Mouse (Mus musculus): ENCODE measurements around the gene T2. TPM values are rescaled to one million over a fixed set of nuclear protein-coding genes. Genes with fewer than 3 reads are reported as not detected.

T2 gene
- polyA plus RNA-seq, 1 experiment from 2014 or later: 0.38 TPM

- Histone ChIP-seq H3K4me2 (no peak overlapping the region), H3K9ac (no peak overlapping the region), H3K4me3 (no peak overlapping the region), H3K36me3 (no peaks in the 10 kb centered on the region), H3K9me3 (no peaks in the 10 kb centered on the region), H3K4me1 (replicated peaks) (peaks cover 26% of the 10 kb centered on the region), H3K27me3 (peaks cover 99% of the 10 kb centered on the region), H3K27ac (no peak overlapping the region)
- 2% methylated on average over 17 of the region's 17 CpGs for WGBS
- ATAC-seq (ENCODE audit: low FRiP score): no peak
Observed at GRCm38 (mm10) chr17:8432179-8432800, 76.5 kb downstream of the T2 start.

DNA sequence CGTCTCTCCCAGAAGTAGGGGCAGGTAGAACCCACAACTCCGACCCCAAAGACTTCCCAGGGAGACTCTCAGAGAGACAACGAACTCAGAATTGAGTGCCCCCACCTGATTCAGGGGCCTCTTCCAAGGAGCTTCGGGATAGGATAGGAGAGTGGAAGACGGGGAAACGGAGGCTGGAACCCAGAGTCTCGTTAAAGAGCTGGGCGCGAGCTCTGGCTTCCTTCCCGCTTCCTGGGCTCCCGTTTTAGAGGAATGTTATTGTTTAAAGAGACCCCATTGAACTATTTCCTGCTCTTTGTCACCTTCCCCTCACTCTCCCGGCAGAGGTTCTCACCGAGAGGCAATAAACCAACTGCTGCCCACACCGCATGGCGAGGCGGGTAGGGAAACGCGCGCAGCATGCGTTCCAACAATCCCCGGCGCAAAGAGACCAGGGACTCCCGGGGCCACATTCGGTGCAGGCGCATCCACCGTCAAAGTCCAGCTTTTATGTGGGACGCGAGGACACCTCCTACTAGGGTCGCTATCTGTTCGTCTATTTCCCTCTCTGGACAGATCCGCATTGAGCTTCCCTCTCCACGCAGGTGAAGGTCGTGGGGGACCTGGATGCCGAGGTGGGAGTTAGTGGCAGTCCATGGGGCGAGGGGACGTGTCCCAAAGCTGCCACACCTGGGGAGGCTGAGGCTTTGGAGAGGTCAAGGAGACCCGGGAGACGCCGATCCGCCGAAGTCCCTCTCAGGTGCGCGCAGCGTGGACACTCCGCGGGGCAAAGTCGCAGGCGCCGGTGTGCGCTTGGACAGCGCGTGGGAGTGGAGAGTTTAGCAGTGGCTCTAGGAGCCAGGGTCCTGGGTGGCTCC lies 77.6 kb downstream of the T2 start:
- Histone ChIP-seq H3K4me3 (peak overlapping the region; percentile 22), H3K4me1 (replicated peaks) (peaks cover 26% of the 10 kb centered on the region), H3K27ac (no peak overlapping the region), H3K36me3 (no peaks in the 10 kb centered on the region), H3K9me3 (no peaks in the 10 kb centered on the region), H3K27me3 (peaks cover 100% of the 10 kb centered on the region), H3K9ac (no peak overlapping the region), H3K4me2 (peak overlapping the region; percentile 42)
- ATAC-seq (ENCODE audit: low FRiP score): no peak
- whole genome bisulfite sequencing: under 1% methylated on average over 52 of the region's 52 CpGs

DNA sequence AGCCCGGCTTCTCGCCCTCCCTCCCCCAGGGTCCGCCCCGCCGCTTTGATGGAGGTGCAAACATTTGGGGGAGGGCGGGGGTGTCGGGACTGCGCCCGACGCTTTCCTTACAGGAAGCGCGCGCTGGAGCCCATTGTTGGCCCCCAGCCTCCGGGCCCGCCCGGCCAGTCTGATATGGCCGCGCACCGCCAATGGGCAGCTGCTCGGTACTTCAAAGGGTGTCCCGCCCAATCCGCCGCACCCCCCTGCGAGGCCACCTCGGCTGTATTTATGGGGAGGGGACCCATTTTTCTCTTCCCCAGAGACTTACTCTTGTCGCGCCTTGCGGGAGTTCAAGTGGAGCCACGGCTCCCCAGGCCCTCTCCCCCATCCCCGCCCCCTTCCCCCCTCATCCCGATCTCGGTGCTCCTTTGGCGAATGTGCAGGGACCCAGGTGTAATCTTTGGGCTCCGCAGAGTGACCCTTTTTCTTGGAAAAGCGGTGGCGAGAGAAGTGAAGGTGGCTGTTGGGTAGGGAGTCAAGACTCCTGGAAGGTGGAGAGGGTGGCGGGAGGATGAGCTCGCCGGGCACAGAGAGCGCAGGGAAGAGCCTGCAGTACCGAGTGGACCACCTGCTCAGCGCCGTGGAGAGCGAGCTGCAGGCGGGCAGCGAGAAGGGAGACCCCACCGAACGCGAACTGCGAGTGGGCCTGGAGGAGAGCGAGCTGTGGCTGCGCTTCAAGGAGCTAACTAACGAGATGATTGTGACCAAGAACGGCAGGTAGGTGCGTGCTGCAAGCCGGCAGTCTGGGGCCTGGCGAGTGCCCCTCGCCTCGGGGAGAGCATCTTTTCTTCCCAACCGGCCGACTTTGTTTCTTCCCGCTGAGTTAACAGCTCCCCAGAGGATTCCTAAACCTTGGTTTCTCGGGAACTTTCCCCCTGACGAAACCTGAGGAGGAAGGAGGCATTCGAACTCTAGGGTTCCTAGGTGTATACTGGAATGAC lies 78.5 kb downstream of the T2 start, which contains the start of gene T:
T (plus strand) TSS at position 446 of the 983 bp plus-strand sequence.
- ATAC-seq (ENCODE audit: low FRiP score): no peak
- Histone ChIP-seq H3K27ac (no peak within 1 kb of the TSS), H3K4me2 (peak within 1 kb of the TSS; percentile 42), H3K27me3 (peaks cover 100% of the 10 kb centered on the region), H3K36me3 (no peaks in the 10 kb centered on the region), H3K9ac (no peak within 1 kb of the TSS), H3K9me3 (no peaks in the 10 kb centered on the region), H3K4me1 (replicated peaks) (peaks cover 25% of the 10 kb centered on the region), H3K4me3 (peak within 1 kb of the TSS; percentile 22)
- WGBS: 1% methylated on average over 64 of the region's 65 CpGs

DNA sequence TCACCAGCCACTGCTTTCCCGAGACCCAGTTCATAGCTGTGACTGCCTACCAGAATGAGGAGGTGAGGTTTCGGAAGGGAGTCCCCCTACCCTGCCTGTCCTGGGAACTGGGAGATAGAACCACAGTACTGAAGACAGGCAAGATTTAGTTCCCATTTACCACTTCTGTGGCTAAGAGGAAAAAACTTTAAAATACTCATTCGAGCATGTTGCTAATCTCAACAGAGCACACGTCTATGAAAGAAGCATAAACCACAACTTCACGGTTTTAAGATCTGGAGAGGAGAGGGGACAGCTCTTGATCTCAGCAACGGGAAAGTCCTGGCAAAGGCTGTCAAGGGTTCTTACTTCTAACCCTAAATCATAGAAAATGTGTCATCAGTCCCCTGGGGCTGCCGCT lies 80.4 kb downstream of the T2 start:
- Histone ChIP-seq H3K36me3 (no peaks in the 10 kb centered on the region), H3K4me2 (no peak overlapping the region), H3K9ac (no peak overlapping the region), H3K9me3 (no peaks in the 10 kb centered on the region), H3K4me3 (no peak overlapping the region), H3K27ac (no peak overlapping the region), H3K27me3 (peaks cover 92% of the 10 kb centered on the region), H3K4me1 (replicated peaks) (peaks cover 18% of the 10 kb centered on the region)
- 20% methylated on average over 7 of the region's 7 CpGs for WGBS
- no peak for ATAC-seq (ENCODE audit: low FRiP score)

GRCm38 (mm10) chr17:8444062-8444461 lies 88.3 kb downstream of the T2 start:
- Histone ChIP-seq H3K9me3 (no peaks in the 10 kb centered on the region), H3K9ac (no peak overlapping the region), H3K36me3 (no peaks in the 10 kb centered on the region), H3K27ac (no peak overlapping the region), H3K4me3 (no peak overlapping the region), H3K4me2 (no peak overlapping the region), H3K4me1 (replicated peaks) (no peaks in the 10 kb centered on the region), H3K27me3 (peaks cover 23% of the 10 kb centered on the region)
- no peak for ATAC-seq (ENCODE audit: low FRiP score)
- WGBS: 65% methylated on average over 3 of the region's 3 CpGs

GRCm38 (mm10) chr17:8447676-8448192 lies 91.9 kb downstream of the T2 start:
- Histone ChIP-seq H3K4me1 (replicated peaks) (no peaks in the 10 kb centered on the region), H3K27ac (no peak overlapping the region), H3K9ac (0 out of 2 replicates have a peak overlapping the region, but pooled peaks have one; percentile 35), H3K9me3 (no peaks in the 10 kb centered on the region), H3K27me3 (peaks cover 3% of the 10 kb centered on the region; the same call in 1 of the 2 replicates), H3K4me2 (no peak overlapping the region), H3K4me3 (no peak overlapping the region), H3K36me3 (no peaks in the 10 kb centered on the region)
- no peak for ATAC-seq (ENCODE audit: low FRiP score)
- WGBS: 28% methylated on average over 9 of the region's 9 CpGs

DNA sequence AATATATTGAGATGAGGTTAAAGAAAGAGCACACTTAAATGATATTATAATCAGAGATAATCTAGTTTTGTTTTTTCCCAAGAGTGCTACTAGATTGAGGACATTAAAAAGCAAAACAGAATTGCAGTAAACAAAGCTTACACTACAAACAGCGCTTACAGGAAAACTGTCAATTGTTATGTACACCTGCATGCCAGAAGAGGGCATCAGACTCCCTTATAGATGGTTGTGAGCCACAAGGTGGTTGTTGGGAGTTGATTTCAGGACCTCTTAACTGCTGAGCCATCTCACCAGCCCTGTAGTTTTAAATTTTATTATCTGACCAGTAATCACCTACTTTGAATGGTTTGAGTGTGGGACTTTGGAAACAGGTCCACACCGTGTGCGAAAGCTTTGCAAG lies 92.5 kb downstream of the T2 start:
- Histone ChIP-seq H3K36me3 (no peaks in the 10 kb centered on the region), H3K4me3 (no peak overlapping the region), H3K4me1 (replicated peaks) (no peaks in the 10 kb centered on the region), H3K27me3 (peaks cover 2% of the 10 kb centered on the region; the same call in 1 of the 2 replicates), H3K27ac (no peak overlapping the region), H3K9ac (no peak overlapping the region), H3K9me3 (no peaks in the 10 kb centered on the region), H3K4me2 (no peak overlapping the region)
- no peak for ATAC-seq (ENCODE audit: low FRiP score)
- 71% methylated on average over 3 of the region's 3 CpGs for WGBS

- H3K36me3 ChIP-seq: no peaks in the 10 kb centered on the region
- H3K4me1 ChIP-seq (replicated peaks): peaks cover 13% of the 10 kb centered on the region
- H3K9ac ChIP-seq: no peak overlapping the region
- H3K27me3 ChIP-seq: peaks cover 5% of the 10 kb centered on the region
- H3K4me3 ChIP-seq: no peak overlapping the region
- H3K9me3 ChIP-seq: no peaks in the 10 kb centered on the region
- H3K4me2 ChIP-seq: no peak overlapping the region
- ATAC-seq (ENCODE audit: low FRiP score): no peak
- H3K27ac ChIP-seq: no peak overlapping the region
- 66% methylated on average over 6 of the region's 6 CpGs for WGBS
Observed at GRCm38 (mm10) chr17:8455196-8455595, 99.4 kb downstream of the T2 start.

GRCm38 (mm10) chr17:8455601-8456000 lies 99.8 kb downstream of the T2 start:
- 70% methylated on average over 7 of the region's 7 CpGs for WGBS
- Histone ChIP-seq H3K9me3 (no peaks in the 10 kb centered on the region), H3K27ac (no peak overlapping the region), H3K4me2 (no peak overlapping the region), H3K36me3 (no peaks in the 10 kb centered on the region), H3K4me3 (no peak overlapping the region), H3K9ac (no peak overlapping the region), H3K27me3 (peaks cover 9% of the 10 kb centered on the region), H3K4me1 (replicated peaks) (peaks cover 13% of the 10 kb centered on the region)
- ATAC-seq (ENCODE audit: low FRiP score): no peak

DNA sequence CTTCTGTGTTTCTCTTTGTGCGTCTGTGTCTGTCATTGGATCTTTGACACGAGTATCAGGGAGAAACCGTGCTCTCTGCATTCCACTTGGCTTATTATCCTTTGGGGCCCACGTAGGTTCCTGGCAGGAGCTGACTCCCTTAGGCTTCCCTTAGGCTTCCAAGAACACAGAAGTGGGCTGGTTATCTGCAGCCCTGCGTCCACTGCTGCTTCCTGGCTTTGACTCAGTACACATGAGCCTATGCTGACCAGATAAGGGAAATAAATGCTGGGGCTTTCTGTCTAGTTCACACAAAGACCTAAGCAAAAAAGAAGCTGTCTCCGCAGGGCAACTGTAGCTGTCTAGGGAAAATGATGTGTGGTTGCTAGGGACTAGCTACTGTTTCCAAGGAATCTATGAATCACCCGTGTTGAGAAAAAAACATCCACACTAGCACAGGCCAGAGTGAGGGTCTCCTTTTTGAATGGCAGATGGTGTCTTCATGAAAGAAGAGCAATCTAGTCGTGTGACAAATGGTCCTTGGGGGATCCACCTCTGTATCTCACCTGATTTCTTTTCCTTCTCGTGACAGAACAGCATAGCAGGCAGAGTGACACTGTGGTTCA lies 101.2 kb downstream of the T2 start:
- peak; percentile 61; the same call in 1 of the 2 replicates for ATAC-seq (ENCODE audit: low FRiP score)
- H3K27ac ChIP-seq: peak overlapping the region; percentile 70
- peaks cover 13% of the 10 kb centered on the region for H3K4me1 ChIP-seq (replicated peaks)
- H3K4me3 ChIP-seq: no peak overlapping the region
- H3K27me3 ChIP-seq: peaks cover 12% of the 10 kb centered on the region
- no peak overlapping the region for H3K4me2 ChIP-seq
- H3K36me3 ChIP-seq: no peaks in the 10 kb centered on the region
- H3K9me3 ChIP-seq: no peaks in the 10 kb centered on the region
- H3K9ac ChIP-seq: no peak overlapping the region
- WGBS: 33% methylated on average over 9 of the region's 9 CpGs

- Histone ChIP-seq H3K9ac (no peak overlapping the region), H3K36me3 (no peaks in the 10 kb centered on the region), H3K4me1 (replicated peaks) (peaks cover 11% of the 10 kb centered on the region), H3K4me2 (no peak overlapping the region), H3K27ac (no peak overlapping the region), H3K27me3 (peaks cover 21% of the 10 kb centered on the region), H3K4me3 (no peak overlapping the region), H3K9me3 (no peaks in the 10 kb centered on the region)
- ATAC-seq (ENCODE audit: low FRiP score): no peak
- WGBS: 7% methylated on average over 4 of the region's 4 CpGs
Observed at GRCm38 (mm10) chr17:8461568-8461967, 105.8 kb downstream of the T2 start.

Data from hindbrain, embryonic 13.5 days (tissue).